Mouse (Mus musculus): ENCODE results near the gene Fam171a1. TPM values are rescaled to one million over a fixed set of nuclear protein-coding genes. Genes with fewer than 3 reads are reported as not detected.
A peak's percentile ranks its signal among the peaks of the same experiment; 100 is the strongest.

Fam171a1 gene
- polyA plus RNA-seq, 1 experiment from 2014 or later: 32.3 TPM

DNA sequence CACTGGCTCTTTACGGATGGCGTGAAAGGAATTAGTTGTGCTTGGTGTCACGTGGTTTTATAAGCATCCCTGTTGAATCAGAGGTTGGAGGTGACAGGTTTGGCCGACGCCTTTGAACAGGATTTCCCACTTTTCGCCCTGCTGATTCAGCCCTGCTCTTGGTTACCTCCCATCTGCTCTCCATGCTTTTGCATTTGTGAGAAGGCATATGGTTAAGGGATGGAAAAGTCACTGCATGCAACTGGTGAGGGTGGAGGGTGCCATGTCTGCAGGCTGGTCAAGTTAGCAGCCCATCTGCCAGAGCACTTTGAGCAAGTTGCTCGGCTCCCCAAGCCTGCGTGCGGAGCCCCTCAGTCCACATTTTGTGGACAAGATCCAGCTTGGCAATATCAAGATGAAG, 18.4 kb downstream of the Fam171a1 start:
- Histone ChIP-seq H3K36me3 (ENCODE audit: control insufficient read depth, insufficient read depth) (no peaks in the 10 kb centered on the region), H3K9ac (replicated peaks; ENCODE audit: low read depth, low read length) (no peak overlapping the region), H3K27me3 (replicated peaks; ENCODE audit: control insufficient read depth, insufficient read depth, low read length) (no peaks in the 10 kb centered on the region), H3K4me1 (replicated peaks; ENCODE audit: control insufficient read depth, insufficient read depth, low read length) (peaks cover 10% of the 10 kb centered on the region; the same call in 1 of the 2 replicates), H3K4me3 (replicated peaks; ENCODE audit: low read length) (no peak overlapping the region), H3K9me3 (ENCODE audit: control insufficient read depth, low read length) (no peaks in the 10 kb centered on the region), H3K27ac (ENCODE audit: low read length) (no peak overlapping the region), H3K4me2 (ENCODE audit: low read length) (no peak overlapping the region)
- WGBS: 60% methylated on average over 9 of the region's 9 CpGs
- peak; percentile 60 for ATAC-seq

DNA sequence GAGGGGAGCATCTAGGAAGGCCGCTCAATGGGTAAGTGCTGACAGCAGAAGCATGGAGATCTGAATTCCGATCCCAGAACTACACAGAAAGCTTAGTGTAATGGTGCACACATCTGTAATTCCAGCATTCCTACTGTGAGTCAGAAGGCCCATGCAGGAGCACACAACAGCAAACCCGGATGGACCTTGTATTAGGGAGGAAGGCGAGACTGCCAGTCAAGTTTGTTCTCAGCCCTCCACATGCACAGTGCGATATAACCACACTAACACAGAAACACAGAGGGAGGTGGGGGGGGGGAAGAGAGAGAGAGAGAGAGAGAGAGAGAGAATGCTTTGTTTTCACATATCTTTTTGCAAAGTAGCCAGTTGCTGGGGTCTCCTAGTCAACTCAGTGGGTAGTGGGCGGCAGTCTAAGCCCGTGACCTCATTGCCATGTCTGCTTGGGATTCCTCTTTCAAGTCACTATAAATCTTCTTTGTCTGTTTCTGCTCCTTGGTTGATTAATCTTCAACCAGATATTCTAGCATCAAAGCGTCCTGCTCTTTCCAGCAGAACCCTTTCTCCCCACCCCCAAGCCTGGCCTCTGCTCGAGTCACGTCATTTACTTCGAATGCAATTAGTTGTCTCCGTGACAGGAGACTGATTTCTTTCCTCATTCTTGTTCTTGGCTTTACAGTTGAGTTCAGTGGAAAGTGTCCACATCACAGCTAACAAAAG, 20.7 kb downstream of the Fam171a1 start:
- H3K4me1 ChIP-seq (replicated peaks; ENCODE audit: control insufficient read depth, insufficient read depth, low read length): peaks cover 10% of the 10 kb centered on the region; the same call in 1 of the 2 replicates

DNA sequence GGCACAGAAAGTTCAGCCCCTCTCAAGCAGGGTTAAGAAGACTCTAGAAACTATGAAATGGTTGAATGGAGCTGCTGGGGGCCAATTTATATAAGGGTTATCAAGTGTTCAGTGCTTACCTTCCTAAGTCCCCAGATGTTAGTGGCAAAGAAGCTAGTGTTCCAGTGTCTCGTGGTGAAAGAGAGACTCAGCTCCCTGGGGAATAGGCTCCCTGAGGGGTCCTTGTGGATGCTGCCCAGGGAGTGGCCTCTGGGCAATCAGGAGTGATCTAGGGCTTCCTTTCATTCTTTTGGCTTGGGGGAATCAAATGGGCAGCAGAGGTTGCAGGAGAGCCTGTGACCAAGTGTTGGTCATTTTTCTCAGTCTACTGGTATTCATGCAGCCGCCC, 21.3 kb downstream of the Fam171a1 start:
- Histone ChIP-seq H3K27ac (ENCODE audit: low read length) (no peak overlapping the region), H3K9ac (replicated peaks; ENCODE audit: low read depth, low read length) (no peak overlapping the region), H3K27me3 (replicated peaks; ENCODE audit: control insufficient read depth, insufficient read depth, low read length) (no peaks in the 10 kb centered on the region), H3K4me2 (ENCODE audit: low read length) (no peak overlapping the region), H3K36me3 (ENCODE audit: control insufficient read depth, insufficient read depth) (no peaks in the 10 kb centered on the region), H3K4me1 (replicated peaks; ENCODE audit: control insufficient read depth, insufficient read depth, low read length) (peaks cover 10% of the 10 kb centered on the region; the same call in 1 of the 2 replicates), H3K9me3 (ENCODE audit: control insufficient read depth, low read length) (no peaks in the 10 kb centered on the region), H3K4me3 (replicated peaks; ENCODE audit: low read length) (no peak overlapping the region)
- ATAC-seq: no peak
- WGBS: 43% methylated on average over 2 of the region's 2 CpGs

More for the DNA sequence above, 20.7 kb downstream of the Fam171a1 start:
- Histone ChIP-seq H3K9me3 (ENCODE audit: control insufficient read depth, low read length) (no peaks in the 10 kb centered on the region), H3K4me2 (ENCODE audit: low read length) (no peak overlapping the region), H3K4me3 (replicated peaks; ENCODE audit: low read length) (no peak overlapping the region), H3K36me3 (ENCODE audit: control insufficient read depth, insufficient read depth) (no peaks in the 10 kb centered on the region), H3K27me3 (replicated peaks; ENCODE audit: control insufficient read depth, insufficient read depth, low read length) (no peaks in the 10 kb centered on the region), H3K9ac (replicated peaks; ENCODE audit: low read depth, low read length) (no peak overlapping the region), H3K27ac (ENCODE audit: low read length) (no peak overlapping the region)
- 39% methylated on average over 12 of the region's 12 CpGs for WGBS
- no peak for ATAC-seq

DNA sequence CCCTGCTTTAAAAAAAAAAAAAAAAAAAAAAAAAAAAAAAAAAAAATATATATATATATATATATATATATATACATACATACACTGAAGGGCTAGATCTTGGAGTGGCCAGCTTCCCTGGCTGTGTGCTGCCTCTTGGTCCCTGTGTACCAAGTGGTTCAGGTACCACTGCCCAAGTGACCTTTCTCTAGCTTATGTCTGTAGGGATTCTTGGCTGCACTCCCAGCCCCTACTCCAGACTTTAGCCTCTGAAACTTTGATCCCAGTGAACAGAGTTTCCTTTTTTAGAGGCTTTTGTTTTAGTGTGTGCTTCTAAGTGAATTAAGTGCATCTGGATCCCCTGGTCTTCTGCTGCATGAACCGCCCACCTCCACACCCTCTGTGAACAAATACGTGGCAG, 24.3 kb downstream of the Fam171a1 start:
- ATAC-seq: no peak
- Histone ChIP-seq H3K4me3 (replicated peaks; ENCODE audit: low read length) (no peak overlapping the region), H3K9me3 (ENCODE audit: control insufficient read depth, low read length) (no peaks in the 10 kb centered on the region), H3K4me1 (replicated peaks; ENCODE audit: control insufficient read depth, insufficient read depth, low read length) (peaks cover 6% of the 10 kb centered on the region; the same call in 1 of the 2 replicates), H3K27me3 (replicated peaks; ENCODE audit: control insufficient read depth, insufficient read depth, low read length) (no peaks in the 10 kb centered on the region), H3K9ac (replicated peaks; ENCODE audit: low read depth, low read length) (no peak overlapping the region), H3K27ac (ENCODE audit: low read length) (no peak overlapping the region), H3K4me2 (ENCODE audit: low read length) (no peak overlapping the region), H3K36me3 (ENCODE audit: control insufficient read depth, insufficient read depth) (no peaks in the 10 kb centered on the region)
- 63% methylated on average over 2 of the region's 2 CpGs for WGBS

DNA sequence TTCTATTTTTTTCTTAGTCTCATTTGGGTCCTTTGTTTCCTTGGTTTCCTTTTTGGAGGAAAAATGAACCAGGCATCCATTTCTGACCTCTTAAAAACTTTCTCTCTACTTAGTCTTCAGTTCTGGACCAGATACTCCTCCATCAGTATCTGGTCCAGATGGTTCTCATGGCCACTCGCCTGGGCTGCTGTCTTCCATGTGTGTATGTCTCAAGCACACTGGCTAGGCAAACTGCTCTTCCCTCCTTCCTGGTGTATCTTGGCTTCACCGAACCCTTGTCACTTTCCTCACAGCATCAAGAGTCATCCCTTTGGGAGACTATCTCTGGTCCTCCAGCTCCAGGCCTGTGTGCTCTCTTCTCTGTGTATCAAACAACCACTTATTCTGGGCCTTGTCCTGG, 25.0 kb downstream of the Fam171a1 start:
- H3K9ac ChIP-seq (replicated peaks; ENCODE audit: low read depth, low read length): no peak overlapping the region
- H3K27me3 ChIP-seq (replicated peaks; ENCODE audit: control insufficient read depth, insufficient read depth, low read length): no peaks in the 10 kb centered on the region
- no peak overlapping the region for H3K4me2 ChIP-seq (ENCODE audit: low read length)
- H3K4me1 ChIP-seq (replicated peaks; ENCODE audit: control insufficient read depth, insufficient read depth, low read length): peaks cover 6% of the 10 kb centered on the region; the same call in 1 of the 2 replicates
- H3K9me3 ChIP-seq (ENCODE audit: control insufficient read depth, low read length): no peaks in the 10 kb centered on the region
- H3K36me3 ChIP-seq (ENCODE audit: control insufficient read depth, insufficient read depth): no peaks in the 10 kb centered on the region
- ATAC-seq: no peak
- no peak overlapping the region for H3K4me3 ChIP-seq (replicated peaks; ENCODE audit: low read length)
- no peak overlapping the region for H3K27ac ChIP-seq (ENCODE audit: low read length)
- 88% methylated on average over 2 of the region's 2 CpGs for WGBS

DNA sequence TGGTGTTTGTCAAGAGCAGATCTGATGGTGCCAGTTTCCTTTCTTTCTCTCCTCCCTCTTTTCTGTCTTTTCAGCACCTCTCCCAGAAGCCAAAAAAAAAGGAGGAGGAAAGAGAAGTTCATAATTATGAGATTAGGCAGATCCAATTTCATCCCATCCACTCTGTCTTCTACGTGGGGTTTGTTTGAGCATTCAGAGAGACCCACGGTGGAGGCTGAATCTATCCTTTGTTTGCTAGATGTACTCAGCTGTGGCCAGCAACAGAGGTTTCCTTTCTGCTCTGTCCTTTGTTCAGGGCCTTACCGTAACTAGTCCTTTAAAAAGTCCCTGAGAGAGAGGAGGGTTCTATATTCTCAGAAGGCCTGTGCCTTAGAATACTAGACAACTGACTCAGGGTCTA, 25.6 kb downstream of the Fam171a1 start:
- no peak for ATAC-seq
- H3K27ac ChIP-seq (ENCODE audit: low read length): no peak overlapping the region
- 8% methylated on average over 3 of the region's 3 CpGs for WGBS
- no peak overlapping the region for H3K4me3 ChIP-seq (replicated peaks; ENCODE audit: low read length)
- peaks cover 6% of the 10 kb centered on the region; the same call in 1 of the 2 replicates for H3K4me1 ChIP-seq (replicated peaks; ENCODE audit: control insufficient read depth, insufficient read depth, low read length)
- H3K4me2 ChIP-seq (ENCODE audit: low read length): no peak overlapping the region
- no peaks in the 10 kb centered on the region for H3K9me3 ChIP-seq (ENCODE audit: control insufficient read depth, low read length)
- H3K27me3 ChIP-seq (replicated peaks; ENCODE audit: control insufficient read depth, insufficient read depth, low read length): no peaks in the 10 kb centered on the region
- no peaks in the 10 kb centered on the region for H3K36me3 ChIP-seq (ENCODE audit: control insufficient read depth, insufficient read depth)
- no peak overlapping the region for H3K9ac ChIP-seq (replicated peaks; ENCODE audit: low read depth, low read length)

DNA sequence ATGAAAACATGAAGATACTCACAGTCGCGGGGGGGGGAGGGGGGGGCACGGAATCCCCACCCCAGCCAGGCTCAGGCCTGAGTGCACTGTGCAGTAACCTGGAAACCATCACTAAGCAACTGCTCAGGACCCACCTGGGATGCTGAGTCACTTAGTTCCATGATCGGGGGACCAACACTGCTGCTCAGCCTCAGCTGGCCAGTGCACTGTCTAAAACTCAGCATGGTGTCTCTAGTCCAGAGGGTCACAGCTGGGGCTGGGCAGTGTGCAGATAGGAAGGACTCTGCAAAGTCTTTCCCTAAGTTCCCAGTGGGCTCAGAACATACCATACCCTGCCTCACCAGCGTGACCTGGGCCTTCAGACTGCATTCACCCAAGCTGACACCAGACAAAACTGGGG, 26.6 kb downstream of the Fam171a1 start:
- no peak overlapping the region for H3K4me3 ChIP-seq (replicated peaks; ENCODE audit: low read length)
- WGBS: 63% methylated on average over 5 of the region's 5 CpGs
- no peaks in the 10 kb centered on the region for H3K9me3 ChIP-seq (ENCODE audit: control insufficient read depth, low read length)
- no peaks in the 10 kb centered on the region for H3K36me3 ChIP-seq (ENCODE audit: control insufficient read depth, insufficient read depth)
- no peak overlapping the region for H3K27ac ChIP-seq (ENCODE audit: low read length)
- peaks cover 2% of the 10 kb centered on the region; the same call in 1 of the 2 replicates for H3K4me1 ChIP-seq (replicated peaks; ENCODE audit: control insufficient read depth, insufficient read depth, low read length)
- ATAC-seq: peak; percentile 20; the same call in 1 of the 2 replicates
- H3K9ac ChIP-seq (replicated peaks; ENCODE audit: low read depth, low read length): no peak overlapping the region
- H3K4me2 ChIP-seq (ENCODE audit: low read length): no peak overlapping the region
- no peaks in the 10 kb centered on the region for H3K27me3 ChIP-seq (replicated peaks; ENCODE audit: control insufficient read depth, insufficient read depth, low read length)

DNA sequence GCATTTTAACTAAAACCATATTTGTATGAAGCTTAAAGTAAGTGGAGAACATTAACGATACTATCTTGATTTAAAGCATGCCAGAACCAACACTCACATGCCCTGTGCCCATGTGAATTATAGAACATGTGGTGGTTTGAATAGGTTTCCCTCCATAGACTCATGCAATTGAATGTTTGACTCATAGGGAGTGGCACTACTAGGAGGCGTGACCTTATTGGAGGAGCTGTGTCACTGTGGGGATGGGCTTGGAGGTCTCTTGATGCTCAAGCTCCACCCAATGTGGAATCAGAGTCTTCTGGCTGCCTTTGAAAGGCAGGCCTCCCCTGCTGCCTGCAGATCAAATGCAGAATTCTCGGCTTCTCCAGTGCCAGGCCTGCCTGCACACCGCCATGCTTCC, 27.8 kb downstream of the Fam171a1 start:
- no peaks in the 10 kb centered on the region for H3K36me3 ChIP-seq (ENCODE audit: control insufficient read depth, insufficient read depth)
- H3K27ac ChIP-seq (ENCODE audit: low read length): no peak overlapping the region
- no peaks in the 10 kb centered on the region for H3K27me3 ChIP-seq (replicated peaks; ENCODE audit: control insufficient read depth, insufficient read depth, low read length)
- no peak overlapping the region for H3K4me3 ChIP-seq (replicated peaks; ENCODE audit: low read length)
- 87% methylated on average over 4 of the region's 4 CpGs for WGBS
- no peak overlapping the region for H3K4me2 ChIP-seq (ENCODE audit: low read length)
- no peaks in the 10 kb centered on the region for H3K9me3 ChIP-seq (ENCODE audit: control insufficient read depth, low read length)
- H3K9ac ChIP-seq (replicated peaks; ENCODE audit: low read depth, low read length): no peak overlapping the region
- H3K4me1 ChIP-seq (replicated peaks; ENCODE audit: control insufficient read depth, insufficient read depth, low read length): peaks cover 2% of the 10 kb centered on the region; the same call in 1 of the 2 replicates
- no peak for ATAC-seq

DNA sequence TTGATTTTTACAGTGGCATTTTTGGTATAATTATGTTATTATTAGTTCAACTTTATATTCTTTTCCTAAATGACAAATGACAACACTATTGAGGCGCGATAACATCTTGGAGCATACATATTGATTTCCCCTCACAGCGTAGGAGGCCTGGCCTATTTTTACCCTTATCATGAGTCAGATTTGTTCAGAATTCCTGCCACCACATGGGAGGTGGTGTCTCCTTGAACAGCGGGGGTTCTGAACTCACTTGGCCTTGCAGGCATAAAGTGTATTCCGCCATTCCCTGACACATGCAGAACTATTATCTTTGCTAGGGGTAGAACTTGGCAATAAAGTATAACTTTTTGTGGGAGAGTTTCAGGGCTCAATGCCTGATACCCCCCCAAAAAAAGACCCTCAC, 30.3 kb downstream of the Fam171a1 start:
- WGBS: 95% methylated on average over 5 of the region's 5 CpGs
- H3K9ac ChIP-seq (replicated peaks; ENCODE audit: low read depth, low read length): no peak overlapping the region

More for the DNA sequence above, 30.3 kb downstream of the Fam171a1 start:
- Histone ChIP-seq H3K4me2 (ENCODE audit: low read length) (no peak overlapping the region), H3K27ac (ENCODE audit: low read length) (no peak overlapping the region), H3K36me3 (ENCODE audit: control insufficient read depth, insufficient read depth) (no peaks in the 10 kb centered on the region), H3K27me3 (replicated peaks; ENCODE audit: control insufficient read depth, insufficient read depth, low read length) (no peaks in the 10 kb centered on the region), H3K9me3 (ENCODE audit: control insufficient read depth, low read length) (no peaks in the 10 kb centered on the region), H3K4me3 (replicated peaks; ENCODE audit: low read length) (no peak overlapping the region), H3K4me1 (replicated peaks; ENCODE audit: control insufficient read depth, insufficient read depth, low read length) (no peaks in the 10 kb centered on the region; the same call in 1 of the 2 replicates)
- no peak for ATAC-seq
